Mouse (Mus musculus) skeletal muscle tissue, adult 2 months (tissue): ENCODE data around the gene Eloa.
"Not testable (repeated sequence)": the region's sequence is repeated elsewhere in the genome, so short reads cannot be mapped to it uniquely, and the experiment has no call there.

Experiments used
- DNase-seq: peaks from one replicate; pipeline ENCODE4 v3.0.0-alpha.2; 2012; ENCODE audit warnings: low read depth, low spot score

The Eloa gene

GRCm38 (mm10) chr4:135985193-135985592, 36.4 kb downstream of the Eloa start:
- no peak for DNase-seq

GRCm38 (mm10) chr4:135984556-135984955, 37.0 kb downstream of the Eloa start:
- DNase-seq: no peak

- DNase-seq: no peak
Measured at GRCm38 (mm10) chr4:135981524-135982063, 40.0 kb downstream of the Eloa start.

- DNase-seq: not testable (repeated sequence)
Measured at GRCm38 (mm10) chr4:135980223-135980622, 41.3 kb downstream of the Eloa start.

GRCm38 (mm10) chr4:135976146-135976545, 45.4 kb downstream of the Eloa start:
- DNase-seq: no peak

GRCm38 (mm10) chr4:135972911-135973811, 48.4 kb downstream of the Eloa start:
- DNase-seq: no peak

GRCm38 (mm10) chr4:135972556-135972906, 49.0 kb downstream of the Eloa start, which contains the start of gene Lypla2:
Gene Lypla2 (minus strand): TSS chr4:135972626.
- DNase-seq: peak; percentile 84

- DNase-seq: no peak
Measured at GRCm38 (mm10) chr4:135971805-135972555, 49.6 kb downstream of the Eloa start.

GRCm38 (mm10) chr4:135970585-135970984, 51.0 kb downstream of the Eloa start:
- no peak for DNase-seq

GRCm38 (mm10) chr4:135969070-135969750, 52.4 kb downstream of the Eloa start:
- no peak for DNase-seq

GRCm38 (mm10) chr4:135968271-135968869, 53.2 kb downstream of the Eloa start:
- no peak for DNase-seq

- DNase-seq: no peak
Measured at GRCm38 (mm10) chr4:135967086-135967760, 54.3 kb downstream of the Eloa start.

GRCm38 (mm10) chr4:135966283-135966682, 55.3 kb downstream of the Eloa start:
- no peak for DNase-seq

- DNase-seq: no peak
Measured at GRCm38 (mm10) chr4:135965113-135965512, 56.5 kb downstream of the Eloa start.

- peak; percentile 43 for DNase-seq
Measured at GRCm38 (mm10) chr4:135964426-135964825, 57.1 kb downstream of the Eloa start.

GRCm38 (mm10) chr4:135963457-135964193, 57.9 kb downstream of the Eloa start, which contains the start of gene Gale:
Gene Gale (plus strand): TSS chr4:135963727.
- peak; percentile 97 for DNase-seq

- no peak for DNase-seq
Measured at GRCm38 (mm10) chr4:135962946-135963345, 58.6 kb downstream of the Eloa start.

- no peak for DNase-seq
Measured at GRCm38 (mm10) chr4:135962198-135962597, 59.4 kb downstream of the Eloa start.

- DNase-seq: no peak
Measured at GRCm38 (mm10) chr4:135961709-135962108, 59.9 kb downstream of the Eloa start.

- peak; percentile 74 for DNase-seq
Measured at GRCm38 (mm10) chr4:135960717-135961116, 60.8 kb downstream of the Eloa start.
